Mouse (Mus musculus): ENCODE measurements around the gene Zyg11a. TPM values are rescaled to one million over a fixed set of nuclear protein-coding genes. Genes with fewer than 3 reads are reported as not detected.
"Not testable (repeated sequence)": the region's sequence is repeated elsewhere in the genome, so short reads cannot be mapped to it uniquely, and the experiment has no call there.

The Zyg11a gene
- total RNA-seq, 2 experiments from 2014 or later: not detected

DNA sequence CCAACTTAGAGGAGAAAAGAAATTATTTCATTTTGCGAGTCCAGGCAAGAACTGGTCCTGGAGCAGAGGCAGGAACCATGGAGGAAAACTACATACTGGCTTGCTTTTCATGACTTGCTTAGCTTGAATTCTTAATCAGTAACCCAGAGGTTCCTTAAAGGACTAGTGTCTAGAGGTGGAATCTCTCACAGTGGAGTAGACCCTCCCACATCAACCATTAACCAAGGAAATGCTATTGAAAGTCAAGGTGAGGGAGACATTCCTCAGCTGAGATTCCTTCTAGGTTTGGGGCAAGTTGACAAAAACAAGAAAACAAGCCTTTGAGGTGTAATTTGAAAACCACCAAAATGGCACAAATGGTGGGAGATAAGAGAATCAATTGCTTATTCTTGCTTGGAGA, 73.0 kb downstream of the Zyg11a start, which contains the start of gene Scp2:
Scp2 (minus strand) TSS at position 119 of the 400 bp plus-strand sequence.
- DNase-seq (ENCODE audit: low spot score in 2 of 2): no peak

DNA sequence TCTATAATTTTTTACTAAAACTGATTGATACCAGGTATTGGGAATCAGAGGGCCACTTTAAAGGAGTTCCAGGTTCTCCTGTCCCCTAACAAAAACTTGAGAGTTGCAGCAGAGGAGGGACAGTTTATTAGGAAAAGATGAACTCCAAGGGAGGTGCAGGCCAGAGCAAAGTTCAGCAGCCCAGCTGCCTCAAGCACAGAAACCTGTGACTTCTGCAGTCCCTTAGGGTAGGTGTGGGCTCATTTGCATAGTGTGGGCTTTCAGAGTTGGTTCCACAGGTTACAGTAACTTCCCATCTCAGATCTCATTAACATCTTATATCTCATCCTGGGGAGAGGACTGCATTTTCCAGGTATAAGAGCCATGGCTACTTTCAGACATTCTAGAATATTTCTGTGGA, 74.1 kb downstream of the Zyg11a start:
- no peak for DNase-seq (ENCODE audit: low spot score in 2 of 2)

DNA sequence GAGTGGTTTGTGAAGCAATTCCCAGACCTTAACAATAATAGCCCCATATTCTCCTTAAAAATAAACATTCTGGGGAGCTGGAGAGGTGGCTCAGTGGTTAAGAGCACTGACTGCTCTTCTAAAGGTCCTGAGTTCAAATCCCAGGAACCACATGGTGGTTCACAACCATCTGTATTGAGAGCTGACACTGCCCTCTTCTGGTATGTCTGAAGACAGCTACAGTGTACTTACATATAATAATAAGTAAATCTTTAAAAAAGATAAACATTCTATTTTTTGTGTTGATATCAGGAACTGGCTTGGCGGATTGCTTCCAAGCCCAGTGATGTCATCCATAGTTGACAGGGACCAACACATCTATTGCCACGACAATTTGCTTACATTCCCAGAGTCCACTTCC, 74.7 kb downstream of the Zyg11a start:
- DNase-seq (ENCODE audit: low spot score in 2 of 2): not testable (repeated sequence)

DNA sequence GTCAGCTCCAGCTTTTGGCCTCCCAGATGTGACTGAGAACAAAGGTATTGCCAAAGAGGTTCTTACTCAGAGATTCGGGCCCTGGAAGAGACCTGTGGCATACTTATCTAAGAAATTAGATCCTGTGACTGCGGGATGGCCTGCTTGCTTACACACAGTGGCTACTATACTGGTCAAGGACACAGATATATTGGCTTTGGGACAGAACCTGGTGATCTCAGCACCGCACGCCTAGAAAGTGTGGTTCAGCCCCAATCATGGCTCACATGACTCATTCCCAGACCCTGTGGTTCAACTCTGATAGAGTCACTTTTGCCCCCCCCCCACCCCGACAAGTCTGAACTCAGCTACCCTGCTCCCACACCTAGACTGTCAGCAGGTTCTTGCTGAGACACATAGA, 80.9 kb downstream of the Zyg11a start:
- DNase-seq (ENCODE audit: low spot score in 2 of 2): no peak

Other genes with a start within 250 kb of the Zyg11a start
- gene Slc1a7, start 249.7 kb downstream of the Zyg11a start, total RNA-seq (2021): not detected
- gene Podn, start 121.6 kb downstream of the Zyg11a start, total RNA-seq (2021): 1 to 10 TPM; 6.8 to 8.4 TPM
- gene Scp2, start 73.0 kb downstream of the Zyg11a start, total RNA-seq (2021): 100 to 1,000 TPM; 102 to 110 TPM
- gene Echdc2, start 52.6 kb downstream of the Zyg11a start, total RNA-seq (2021): 10 to 100 TPM; 16.5 to 17.7 TPM
- 10 to 100 TPM; 93.4 to 97.0 TPM for gene Zyg11b, start 83.0 kb upstream of the Zyg11a start, total RNA-seq (2021)
- gene Coa7, start 110.1 kb upstream of the Zyg11a start, total RNA-seq (2021): 10 to 100 TPM; 27.9 to 29.4 TPM
- gene Shisal2a, start 165.3 kb upstream of the Zyg11a start, total RNA-seq (2021): not detected
- gene Gpx7, start 188.9 kb upstream of the Zyg11a start, total RNA-seq (2021): 1 to 10 TPM; 3.1 to 4.7 TPM
- 10 to 100 TPM; 28.1 to 30.3 TPM for gene Tut4, start 241.4 kb upstream of the Zyg11a start, total RNA-seq (2021)

Measured in layer of hippocampus, adult 18-20 months (tissue).